Mouse (Mus musculus) MEL (cell line): ENCODE data around the gene Gm49416. TPM values are rescaled to one million over a fixed set of nuclear protein-coding genes. Genes with fewer than 3 reads are reported as not detected.
A peak's percentile ranks its signal among the peaks of the same experiment; 100 is the strongest.

Experiments used
- DNase-seq: peaks from one replicate; pipeline ENCODE4 v3.0.0; 2011; ENCODE audit warnings: low read depth, low spot score
- H3K27ac ChIP-seq: 2 replicates; pipeline ENCODE4 v1.5.1; 2012; ENCODE audit warnings: low read depth, mild to moderate bottlenecking, control low read depth, low read length, moderate library complexity; ENCODE audit not compliant: control insufficient read depth
- H3K27me3 ChIP-seq, 2 experiments: fragments of 150-350 bp in 1 of 2; sonication (generic) in 1 of 2; 2 replicates each; pipeline ENCODE4 v1.6.1; 2012; ENCODE audit warnings: low read length in 2 of 2, mild to moderate bottlenecking in 2 of 2, improper control_type of control experiment in 1 of 2, moderate library complexity in 1 of 2; ENCODE audit not compliant: insufficient read depth in 2 of 2, control insufficient read depth in 1 of 2
- H3K36me3 ChIP-seq, 2 experiments: 2 replicates each; pipeline ENCODE4 v1.6.1; 2012 to 2014; ENCODE audit warnings: low read length in 2 of 2, improper control_type of control experiment in 1 of 2, inconsistent platforms in 1 of 2, mild to moderate bottlenecking in 1 of 2; ENCODE audit not compliant: insufficient read depth in 2 of 2, control insufficient read depth in 1 of 2
- H3K4me1 ChIP-seq, 2 experiments: fragments of 150-350 bp in 1 of 2; sonication (generic) in 1 of 2; 2 replicates each; pipeline ENCODE4 v1.6.1; 2012; ENCODE audit warnings: low read length in 2 of 2, improper control_type of control experiment in 1 of 2, mild to moderate bottlenecking in 1 of 2; ENCODE audit not compliant: insufficient read depth in 2 of 2, control insufficient read depth in 1 of 2
- H3K4me3 ChIP-seq, 2 experiments: fragments of 150-350 bp in 1 of 2; sonication (generic) in 1 of 2; 2 replicates each; pipeline ENCODE4 v1.5.1; 2012; ENCODE audit warnings: low read depth in 2 of 2, low read length in 2 of 2, mild to moderate bottlenecking in 2 of 2, moderate library complexity in 2 of 2, control low read depth in 1 of 2, improper control_type of control experiment in 1 of 2; ENCODE audit not compliant: control insufficient read depth in 1 of 2, insufficient read depth in 1 of 2
- H3K79me2 ChIP-seq: 2 replicates; pipeline ENCODE4 v1.6.1; 2012; ENCODE audit warnings: mild to moderate bottlenecking, low read length, moderate library complexity; ENCODE audit not compliant: control insufficient read depth, poor library complexity, insufficient read depth
- H3K9ac ChIP-seq: 2 replicates; pipeline ENCODE4 v1.6.1; 2012; ENCODE audit warnings: low read depth, mild to moderate bottlenecking, control low read depth, low read length, moderate library complexity; ENCODE audit not compliant: control insufficient read depth, poor library complexity, severe bottlenecking
- H3K9me3 ChIP-seq: fragments of 150-350 bp; sonication (generic); replicated peaks from 2 replicates; pipeline ENCODE4 v1.6.1; 2012; ENCODE audit warnings: mild to moderate bottlenecking, low read length, improper control_type of control experiment, moderate library complexity; ENCODE audit not compliant: insufficient read depth
- CTCF ChIP-seq, 3 experiments: IDR thresholded peaks in 2 of 3; conservative IDR thresholded peaks in 1 of 3; 2 replicates each; pipeline ENCODE4 v1.5.1; 2011 to 2012; ENCODE audit warnings: low read length in 3 of 3, low read depth in 2 of 3, mild to moderate bottlenecking in 2 of 3, improper control_type of control experiment in 1 of 3, inconsistent platforms in 1 of 3, mixed read lengths in 1 of 3, moderate library complexity in 1 of 3; ENCODE audit not compliant: control insufficient read depth in 1 of 3, insufficient read depth in 1 of 3, poor library complexity in 1 of 3, severe bottlenecking in 1 of 3
- ELF1 ChIP-seq: IDR thresholded peaks from 2 replicates; pipeline ENCODE4 v1.6.1; 2014; ENCODE audit warnings: low read depth, mild to moderate bottlenecking, inconsistent platforms, low read length, improper control_type of control experiment, moderate library complexity
- EP300 ChIP-seq, 2 experiments: IDR thresholded peaks; 2 replicates each; pipeline ENCODE4 v1.6.1; 2011; ENCODE audit warnings: improper control_type of control experiment in 2 of 2, low read length in 2 of 2, low read depth in 1 of 2, mild to moderate bottlenecking in 1 of 2
- ETS1 ChIP-seq: IDR thresholded peaks from 2 replicates; pipeline ENCODE4 v1.6.1; 2012; ENCODE audit warnings: low read depth, mild to moderate bottlenecking, inconsistent platforms, low read length, improper control_type of control experiment, moderate library complexity
- GATA1 ChIP-seq: IDR thresholded peaks from 2 replicates; pipeline ENCODE4 v1.6.1; 2011; ENCODE audit warnings: low read depth, low read length, improper control_type of control experiment
- HCFC1 ChIP-seq: IDR thresholded peaks from 2 replicates; pipeline ENCODE4 v1.6.1; 2012; ENCODE audit warnings: low read depth, mild to moderate bottlenecking, inconsistent platforms, low read length, improper control_type of control experiment, moderate library complexity
- JUND ChIP-seq: IDR thresholded peaks from 2 replicates; pipeline ENCODE4 v1.6.1; 2011; ENCODE audit warnings: low read depth, mild to moderate bottlenecking, improper control_type of control experiment, low read length
- MAZ ChIP-seq: IDR thresholded peaks from 2 replicates; pipeline ENCODE4 v1.6.1; 2012; ENCODE audit warnings: low read depth, mild to moderate bottlenecking, inconsistent platforms, low read length, improper control_type of control experiment
- MEF2A ChIP-seq: IDR thresholded peaks from 2 replicates; pipeline ENCODE4 v1.6.1; 2014; ENCODE audit warnings: low read depth, mild to moderate bottlenecking, inconsistent platforms, low read length, improper control_type of control experiment; ENCODE audit not compliant: poor library complexity, insufficient replicate concordance, severe bottlenecking; ENCODE audit errors: extremely low read depth
- MXI1 ChIP-seq: IDR thresholded peaks from 2 replicates; pipeline ENCODE4 v1.6.1; 2011; ENCODE audit warnings: mild to moderate bottlenecking, low read depth, low read length, improper control_type of control experiment
- MYB ChIP-seq: IDR thresholded peaks from 2 replicates; pipeline ENCODE4 v1.6.1; 2011; ENCODE audit warnings: mild to moderate bottlenecking, low read depth, low read length, improper control_type of control experiment
- MYC ChIP-seq: IDR thresholded peaks from 2 replicates; pipeline ENCODE4 v1.6.1; 2011; ENCODE audit warnings: low read depth, mild to moderate bottlenecking, low read length, improper control_type of control experiment, moderate library complexity
- NELFE ChIP-seq: IDR thresholded peaks from 2 replicates; pipeline ENCODE4 v1.6.1; 2011; ENCODE audit warnings: low read depth, low read length, improper control_type of control experiment
- POLR2A ChIP-seq, 2 experiments: IDR thresholded peaks; 2 replicates each; pipeline ENCODE4 v1.6.1; 2011 to 2012; ENCODE audit warnings: low read length in 2 of 2, mild to moderate bottlenecking in 2 of 2, control low read depth in 1 of 2, improper control_type of control experiment in 1 of 2, low read depth in 1 of 2, moderate library complexity in 1 of 2; ENCODE audit not compliant: control insufficient read depth in 1 of 2, insufficient read depth in 1 of 2, poor library complexity in 1 of 2
- RCOR1 ChIP-seq: IDR thresholded peaks from 2 replicates; pipeline ENCODE4 v1.6.1; 2012; ENCODE audit warnings: low read depth, mild to moderate bottlenecking, inconsistent platforms, low read length, improper control_type of control experiment
- SIN3A ChIP-seq: IDR thresholded peaks from 2 replicates; pipeline ENCODE4 v1.6.1; 2012; ENCODE audit warnings: low read length, improper control_type of control experiment, inconsistent platforms
- TAL1 ChIP-seq: IDR thresholded peaks from 2 replicates; pipeline ENCODE4 v1.6.1; 2012; ENCODE audit warnings: mild to moderate bottlenecking, inconsistent platforms, low read length, moderate library complexity, mixed read lengths
- TBP ChIP-seq: IDR thresholded peaks from 2 replicates; pipeline ENCODE4 v1.8.0; 2011; ENCODE audit warnings: low read depth, low read length, improper control_type of control experiment
- TCF12 ChIP-seq: IDR thresholded peaks from 2 replicates; pipeline ENCODE4 v1.6.1; 2014; ENCODE audit warnings: low read depth, mild to moderate bottlenecking, inconsistent platforms, low read length, improper control_type of control experiment, moderate library complexity
- USF1 ChIP-seq: IDR thresholded peaks from 2 replicates; pipeline ENCODE4 v1.6.1; 2014; ENCODE audit warnings: low read depth, mild to moderate bottlenecking, inconsistent platforms, low read length, improper control_type of control experiment, moderate library complexity
- USF2 ChIP-seq, 2 experiments: IDR thresholded peaks; 2 replicates each; pipeline ENCODE4 v1.6.1; 2011 to 2012; ENCODE audit warnings: improper control_type of control experiment in 2 of 2, low read length in 2 of 2, borderline replicate concordance in 1 of 2, inconsistent platforms in 1 of 2, low read depth in 1 of 2, mild to moderate bottlenecking in 1 of 2; ENCODE audit not compliant: insufficient read depth in 1 of 2
- ZC3H11A ChIP-seq: IDR thresholded peaks from 2 replicates; pipeline ENCODE4 v1.6.1; 2012; ENCODE audit warnings: low read depth, mild to moderate bottlenecking, inconsistent platforms, low read length, improper control_type of control experiment
- ZKSCAN1 ChIP-seq: IDR thresholded peaks from 2 replicates; pipeline ENCODE4 v1.6.1; 2012; ENCODE audit warnings: low read depth, mild to moderate bottlenecking, inconsistent platforms, low read length, improper control_type of control experiment, moderate library complexity
- ZNF384 ChIP-seq: IDR thresholded peaks from 2 replicates; pipeline ENCODE4 v1.6.1; 2012; ENCODE audit warnings: low read depth, mild to moderate bottlenecking, inconsistent platforms, low read length, improper control_type of control experiment
- polyA plus RNA-seq, 2 experiments: library from polyadenylated mRNA; stranded (reverse) in 1 of 2; unstranded in 1 of 2; fragments of >175 nt in 1 of 2; fragments of >200 nt in 1 of 2; gene quantifications; 2 replicates each; pipeline versions ENCODE4 v1.2.1 to v1.2.4; 2012; ENCODE audit warnings: low replicate concordance in 2 of 2, low read depth in 1 of 2; ENCODE audit not compliant: insufficient read length in 2 of 2, insufficient read depth in 1 of 2, missing spikeins in 1 of 2
- total RNA-seq: library from RNA; depleted of rRNA; stranded (reverse); fragments of 300-350 nt; gene quantifications from 2 replicates; pipeline ENCODE4 v1.2.3, GENCODE M21; 2012

Gm49416 gene
- total and polyA plus RNA-seq, 3 experiments, result 0.77 to 31.2 TPM; not detected in 1

GRCm38 (mm10) chr19:8927891-8928525, 39.3 kb downstream of the Gm49416 start (continued):
- TF ChIP-seq RCOR1 (peak; percentile 98), ZKSCAN1 (no peak), ZNF384 (peak; percentile 34; the same call in 1 of the 2 replicates)

DNA sequence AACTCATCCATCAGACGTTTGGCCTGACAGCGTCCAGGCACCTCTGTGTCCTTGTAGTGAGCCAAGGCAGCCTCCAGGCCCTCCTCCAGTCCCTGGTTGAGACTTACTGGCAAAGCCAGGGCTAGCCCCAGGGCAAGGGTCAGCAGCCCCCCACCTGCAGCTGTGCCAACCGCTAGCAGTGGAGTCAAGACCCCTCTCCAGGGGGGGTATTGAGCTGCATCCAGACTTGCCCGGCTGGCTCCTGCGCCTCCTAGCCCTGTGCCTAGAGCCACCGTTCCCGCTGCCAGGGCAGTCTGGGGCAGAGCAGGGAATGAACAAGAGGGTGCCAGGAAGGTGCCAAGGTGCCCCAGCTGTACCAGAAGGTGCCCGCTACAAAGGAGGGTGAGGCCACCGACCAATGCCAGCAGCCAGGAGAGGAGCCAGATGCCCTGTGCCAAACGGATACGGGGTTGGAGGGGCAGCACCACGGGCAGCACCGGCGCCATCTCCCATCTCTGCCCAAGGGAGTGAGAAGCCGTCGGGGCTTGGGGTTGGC, 40.0 kb downstream of the Gm49416 start:
- Histone ChIP-seq H3K4me1 (peaks cover 18 to 37% of the 10 kb centered on the region in 2 experiments), H3K27me3 (no peaks in the 10 kb centered on the region), H3K79me2 (no peaks in the 10 kb centered on the region; the same call in none of the 2 replicates), H3K9me3 (no peaks in the 10 kb centered on the region), H3K36me3 (peaks cover 0 to 27% of the 10 kb centered on the region in 2 experiments; a peak in 2 of 4 replicates), H3K4me3 (peak overlapping the region; percentile 66 to 79; a peak in 3 of 4 replicates), H3K9ac (no peak overlapping the region), H3K27ac (peak overlapping the region; percentile 61)
- no peak for TF ChIP-seq ELF1
- TF ChIP-seq EP300 (IDR thresholded peaks at IDR 0.05; ENCODE audit: low read depth in 1 of 2, low read length in 2 of 2), result no peak
- no peak for TF ChIP-seq USF2 (IDR thresholded peaks at IDR 0.05; ENCODE audit: borderline replicate concordance in 1 of 2, insufficient read depth in 1 of 2, low read depth in 1 of 2, low read length in 2 of 2)
- no peak for DNase-seq

GRCm38 (mm10) chr19:8929224-8930088, 40.7 kb downstream of the Gm49416 start, which contains the start of the genes Rom1 and Eml3:
Rom1 (minus strand) TSS chr19:8929356.
Eml3 (plus strand) TSS chr19:8929552.
- TF ChIP-seq GATA1 (no peak), JUND (no peak), MYC (no peak), MEF2A (no peak), HCFC1 (peak; percentile 24; the same call in 1 of the 2 replicates), ELF1 (peak; percentile 79), POLR2A (IDR thresholded peaks at IDR 0.05; ENCODE audit: control insufficient read depth in 1 of 2, insufficient read depth in 1 of 2, low read depth in 1 of 2, low read length in 2 of 2, poor library complexity in 1 of 2) (peak; percentile 24 to 63; a peak in 2 of 4 replicates), ZC3H11A (no peak), SIN3A (peak; percentile 21; the same call in 1 of the 2 replicates), MAZ (peak; percentile 34; the same call in 1 of the 2 replicates), MYB (no peak), TAL1 (no peak), ETS1 (no peak), MXI1 (peak; percentile 41; the same call in 1 of the 2 replicates), CTCF (IDR thresholded peaks at IDR 0.05 in 2 of 3, conservative IDR thresholded peaks at IDR 0.05 in 1 of 3; ENCODE audit: control insufficient read depth in 1 of 3, insufficient read depth in 1 of 3, low read depth in 2 of 3, low read length in 3 of 3, poor library complexity in 1 of 3, severe bottlenecking in 1 of 3) (peak in 2 of 3 experiments; percentile 62 to 70; a peak in 4 of 6 replicates), NELFE (peak; percentile 36), RCOR1 (no peak), TBP (peak; percentile 30; the same call in 1 of the 2 replicates), TCF12 (peak; percentile 34; the same call in 1 of the 2 replicates), USF1 (no peak)
- peaks cover 18 to 37% of the 10 kb centered on the region in 2 experiments for H3K4me1 ChIP-seq
- no peaks in the 10 kb centered on the region for H3K9me3 ChIP-seq
- no peaks in the 10 kb centered on the region; the same call in none of the 2 replicates for H3K79me2 ChIP-seq
- peak within 1 kb of the TSS; percentile 89 for H3K9ac ChIP-seq
- peak within 1 kb of the TSS; percentile 63 for H3K27ac ChIP-seq
- peak; percentile 88 for DNase-seq
- H3K27me3 ChIP-seq, result no peaks in the 10 kb centered on the region
- peak within 1 kb of the TSS; percentile 66 to 79 for H3K4me3 ChIP-seq
- peaks cover 0 to 27% of the 10 kb centered on the region in 2 experiments; a peak in 2 of 4 replicates for H3K36me3 ChIP-seq
